Mouse (Mus musculus): ENCODE data around the gene Fto. TPM values are rescaled to one million over a fixed set of nuclear protein-coding genes. Genes with fewer than 3 reads are reported as not detected.

The Fto gene
- 116 and 119 TPM in 2 replicates for polyA plus RNA-seq (2016; fragmentation: Nextera tagmentation; extraction: Ambion mirVana)

DNA sequence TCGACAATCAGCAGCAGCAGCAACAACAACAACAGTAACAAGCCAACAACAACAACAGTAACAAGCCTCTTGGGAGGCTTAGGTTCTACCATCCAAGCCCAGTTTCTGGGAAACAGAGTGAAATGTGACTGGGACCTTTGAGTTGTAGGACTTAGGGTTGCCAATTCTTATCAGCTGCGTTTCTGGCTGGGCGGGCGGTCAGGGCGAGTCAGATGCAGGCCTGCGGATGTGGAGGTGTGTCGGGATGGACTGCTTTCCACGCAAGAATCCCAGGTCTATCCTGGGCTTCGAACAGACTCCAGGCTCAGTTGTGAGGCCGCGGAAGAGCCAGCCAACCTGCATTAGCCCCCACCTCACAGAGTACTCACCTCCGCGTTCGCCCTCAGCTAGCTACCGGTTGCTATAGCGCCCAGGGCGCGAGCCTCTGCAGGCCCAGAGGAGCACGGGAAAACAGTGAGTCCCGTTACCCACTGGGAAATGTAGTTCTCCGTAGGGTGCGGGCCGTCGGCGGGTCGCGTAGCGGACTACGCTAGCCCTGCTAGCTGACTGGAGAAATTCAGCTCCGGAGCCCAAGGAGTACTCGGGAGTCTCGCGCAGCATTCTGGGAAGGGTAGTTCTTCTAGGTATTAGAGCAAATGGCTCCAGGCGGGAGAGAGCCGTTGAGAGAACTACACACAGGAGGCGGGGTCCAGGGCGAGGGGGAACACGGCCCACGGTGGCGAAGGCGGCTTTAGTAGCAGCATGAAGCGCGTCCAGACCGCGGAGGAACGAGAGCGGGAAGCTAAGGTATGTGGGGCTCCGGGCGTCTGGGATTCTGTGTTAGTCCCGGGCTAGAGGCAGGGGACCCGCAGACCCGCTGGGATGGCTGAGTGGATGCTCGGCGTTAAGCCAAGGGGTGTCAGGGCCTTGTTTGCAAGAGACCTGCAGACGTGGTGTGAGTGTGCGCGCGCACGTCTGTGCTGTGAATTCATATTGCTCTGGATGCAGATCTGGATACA lies at the start of gene Fto, which contains the start of gene Rpgrip1l:
TSS of gene Fto (plus strand) at position 691 of the 998 bp plus-strand sequence.
TSS of gene Rpgrip1l (minus strand) at position 428 of the 998 bp plus-strand sequence.
- Histone ChIP-seq H3K27me3 (no peaks in the 10 kb centered on the region), H3K4me2 (replicated peaks) (peak within 1 kb of the TSS; percentile 79), H3K4me1 (peaks cover 25% of the 10 kb centered on the region), H3K9me3 (replicated peaks) (no peaks in the 10 kb centered on the region), H3K9ac (peak within 1 kb of the TSS; percentile 75), H3K36me3 (no peaks in the 10 kb centered on the region), H3K27ac (peak within 1 kb of the TSS; percentile 64), H3K4me3 (peak within 1 kb of the TSS; percentile 59)
- ATAC-seq (ENCODE audit: low FRiP score), result peak; percentile 99
- WGBS, result 1% methylated on average over 59 of the region's 59 CpGs

DNA sequence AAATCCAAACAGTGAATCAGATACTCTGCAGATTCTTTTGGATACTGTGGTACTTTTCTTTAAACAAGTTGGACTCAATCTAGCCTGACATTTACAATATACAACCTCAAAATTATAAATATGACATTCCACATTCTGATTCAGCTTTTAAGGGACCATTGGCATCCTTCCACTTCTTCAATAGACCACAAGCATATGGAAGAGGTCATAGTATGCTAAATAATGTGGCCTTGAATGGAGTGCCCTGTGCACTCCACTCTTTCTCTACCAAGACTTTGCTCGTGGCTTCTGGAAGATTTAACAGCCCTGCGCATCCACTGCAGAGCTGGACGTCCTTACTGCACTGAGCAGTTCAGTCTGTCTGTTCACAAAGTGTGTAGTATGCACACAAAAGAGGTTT lies 49.4 kb upstream of the Fto start:
- WGBS, result 84% methylated on average over 3 of the region's 3 CpGs
- no peaks in the 10 kb centered on the region for H3K9me3 ChIP-seq (replicated peaks)
- no peak overlapping the region for H3K9ac ChIP-seq
- H3K4me2 ChIP-seq (replicated peaks), result no peak overlapping the region
- no peaks in the 10 kb centered on the region for H3K4me1 ChIP-seq
- no peak overlapping the region for H3K4me3 ChIP-seq
- H3K27ac ChIP-seq, result no peak overlapping the region
- no peaks in the 10 kb centered on the region for H3K27me3 ChIP-seq
- ATAC-seq (ENCODE audit: low FRiP score), result no peak
- peaks cover 4% of the 10 kb centered on the region; the same call in 1 of the 2 replicates for H3K36me3 ChIP-seq

DNA sequence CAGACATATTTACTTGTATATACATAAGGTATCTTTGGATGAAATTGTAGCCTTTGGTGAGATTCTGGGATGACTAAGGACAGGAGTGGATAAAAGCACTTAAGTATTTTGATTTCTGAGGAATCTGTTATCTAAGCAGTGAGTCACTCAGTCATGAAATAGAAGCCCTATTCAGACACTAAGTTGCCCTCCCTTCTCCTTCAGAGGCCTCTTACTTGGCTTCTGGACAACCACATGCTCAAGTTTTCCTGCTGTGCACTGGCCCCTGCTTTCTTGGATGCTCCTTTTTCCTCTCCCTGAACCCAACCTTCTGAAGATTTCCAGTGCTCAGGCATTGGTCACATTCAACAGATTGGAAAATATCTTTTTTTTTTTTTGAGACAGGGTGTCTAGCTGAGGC lies 48.8 kb upstream of the Fto start:
- H3K27ac ChIP-seq, result no peak overlapping the region
- peaks cover 4% of the 10 kb centered on the region; the same call in 1 of the 2 replicates for H3K36me3 ChIP-seq
- no peaks in the 10 kb centered on the region for H3K9me3 ChIP-seq (replicated peaks)
- H3K4me3 ChIP-seq, result no peak overlapping the region
- no peak overlapping the region for H3K4me2 ChIP-seq (replicated peaks)
- no peaks in the 10 kb centered on the region for H3K4me1 ChIP-seq
- ATAC-seq (ENCODE audit: low FRiP score), result no peak
- H3K27me3 ChIP-seq, result no peaks in the 10 kb centered on the region
- no peak overlapping the region for H3K9ac ChIP-seq

DNA sequence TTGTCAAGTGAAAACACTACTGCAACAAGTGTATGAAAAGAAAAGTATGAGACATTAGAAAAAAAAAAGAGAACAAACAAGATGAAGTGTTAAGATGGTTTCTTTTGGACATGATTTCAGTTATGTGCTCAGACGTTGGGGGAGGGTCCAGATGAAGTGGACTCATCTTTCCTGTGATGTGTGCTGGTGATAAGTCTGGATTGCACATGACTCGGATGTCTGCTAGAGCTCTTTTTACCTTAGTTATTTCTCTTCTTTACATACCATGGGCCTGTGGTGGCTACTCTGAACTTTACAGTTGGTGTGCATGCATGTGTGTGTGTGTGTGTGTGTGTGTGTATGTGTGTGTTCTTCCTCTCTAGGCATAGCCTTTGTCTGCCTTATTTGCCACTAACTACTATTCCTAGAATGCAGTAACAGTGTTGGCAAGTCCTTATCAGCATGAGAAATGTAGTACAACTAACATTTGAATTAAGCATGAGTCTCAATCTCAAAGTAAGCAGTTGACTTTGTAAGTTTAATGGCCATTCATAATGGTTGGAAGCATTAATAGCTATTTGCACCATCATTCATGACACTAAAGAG lies 43.9 kb upstream of the Fto start:
- Histone ChIP-seq H3K9me3 (replicated peaks) (no peaks in the 10 kb centered on the region), H3K4me2 (replicated peaks) (no peak overlapping the region), H3K9ac (no peak overlapping the region), H3K4me3 (no peak overlapping the region), H3K27ac (no peak overlapping the region), H3K36me3 (peaks cover 12% of the 10 kb centered on the region; the same call in 1 of the 2 replicates), H3K4me1 (no peaks in the 10 kb centered on the region), H3K27me3 (no peaks in the 10 kb centered on the region)
- WGBS, result 86% methylated on average over 2 of the region's 2 CpGs
- ATAC-seq (ENCODE audit: low FRiP score), result no peak

DNA sequence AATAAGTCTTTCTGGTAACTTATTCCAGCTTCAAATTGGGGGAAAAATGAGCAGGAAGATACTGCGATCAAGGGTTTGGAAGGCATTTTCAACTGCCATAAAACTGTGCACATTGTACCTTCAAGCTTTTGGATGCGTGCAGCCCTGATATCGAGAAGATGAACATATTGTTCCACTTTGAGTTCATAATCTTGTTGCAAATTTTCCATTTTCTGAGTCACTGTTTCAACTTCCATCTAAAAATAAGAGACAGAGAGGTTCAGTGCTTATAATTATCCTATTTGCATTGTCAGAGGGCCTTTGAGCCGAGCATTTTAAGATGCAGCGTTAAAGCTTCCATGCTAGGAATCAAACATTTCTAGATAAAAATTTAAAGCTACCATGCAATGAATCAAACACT lies 39.8 kb upstream of the Fto start:
- no peak for ATAC-seq (ENCODE audit: low FRiP score)
- H3K27me3 ChIP-seq, result no peaks in the 10 kb centered on the region

DNA sequence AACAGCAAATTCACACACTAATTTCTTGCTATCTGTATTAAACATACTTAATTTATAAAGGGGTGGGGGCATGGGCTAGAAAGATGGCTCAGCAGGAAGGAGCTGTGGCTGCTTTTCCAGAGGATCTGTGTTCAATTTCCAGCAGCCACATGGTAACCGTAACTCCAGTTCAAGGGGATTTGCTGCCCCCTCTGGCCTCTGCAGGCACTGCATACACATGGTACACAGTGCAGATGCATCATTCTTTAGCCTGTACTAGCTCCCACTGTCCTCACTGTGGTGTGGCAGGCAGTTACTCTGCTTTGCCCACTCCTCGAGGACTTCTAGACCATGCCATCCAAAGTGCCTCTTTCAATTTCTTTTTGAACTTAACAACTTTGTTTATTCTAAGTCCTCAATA lies 37.0 kb upstream of the Fto start:
- no peak overlapping the region for H3K9ac ChIP-seq
- no peaks in the 10 kb centered on the region for H3K27me3 ChIP-seq
- peaks cover 22% of the 10 kb centered on the region; the same call in 1 of the 2 replicates for H3K36me3 ChIP-seq
- ATAC-seq (ENCODE audit: low FRiP score), result no peak
- H3K9me3 ChIP-seq (replicated peaks), result 0 out of 2 replicates have a peak, but pooled peaks cover 4% of the 10 kb centered on the region
- no peaks in the 10 kb centered on the region for H3K4me1 ChIP-seq
- H3K27ac ChIP-seq, result no peak overlapping the region
- H3K4me3 ChIP-seq, result no peak overlapping the region
- 96% methylated on average over 2 of the region's 2 CpGs for WGBS
- no peak overlapping the region for H3K4me2 ChIP-seq (replicated peaks)

More for the DNA sequence above, 39.8 kb upstream of the Fto start:
- no peak overlapping the region for H3K4me2 ChIP-seq (replicated peaks)
- 97% methylated on average over 5 of the region's 5 CpGs for WGBS
- no peak overlapping the region for H3K9ac ChIP-seq
- no peak overlapping the region for H3K27ac ChIP-seq
- H3K4me1 ChIP-seq, result no peaks in the 10 kb centered on the region
- no peak overlapping the region for H3K4me3 ChIP-seq
- 0 out of 2 replicates have a peak, but pooled peaks cover 4% of the 10 kb centered on the region for H3K9me3 ChIP-seq (replicated peaks)
- H3K36me3 ChIP-seq, result peaks cover 22% of the 10 kb centered on the region; the same call in 1 of the 2 replicates

DNA sequence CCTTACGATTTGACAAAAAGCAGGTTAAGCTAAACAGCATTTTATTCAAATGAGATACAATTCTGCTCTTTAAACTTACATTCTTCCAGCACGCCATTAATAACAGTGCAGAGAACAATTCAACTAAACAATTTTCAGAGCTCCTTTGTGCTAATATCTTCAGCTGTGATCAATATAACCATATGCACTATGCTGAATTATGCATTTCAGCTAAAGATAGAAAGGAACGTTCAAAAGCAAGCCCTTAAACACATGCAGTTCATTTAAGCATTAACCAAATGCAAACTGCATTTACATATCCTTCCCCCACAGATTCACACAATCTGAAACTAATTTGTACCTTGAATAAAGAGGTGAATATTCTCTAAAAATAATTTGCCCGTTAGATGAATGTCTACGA lies 35.3 kb upstream of the Fto start:
- no peak for ATAC-seq (ENCODE audit: low FRiP score)
- WGBS, result 83% methylated on average over 5 of the region's 5 CpGs
- Histone ChIP-seq H3K9me3 (replicated peaks) (0 out of 2 replicates have a peak, but pooled peaks cover 4% of the 10 kb centered on the region), H3K36me3 (0 out of 2 replicates have a peak, but pooled peaks cover 14% of the 10 kb centered on the region), H3K4me1 (no peaks in the 10 kb centered on the region), H3K27me3 (no peaks in the 10 kb centered on the region), H3K27ac (no peak overlapping the region), H3K9ac (no peak overlapping the region), H3K4me3 (no peak overlapping the region), H3K4me2 (replicated peaks) (no peak overlapping the region)

DNA sequence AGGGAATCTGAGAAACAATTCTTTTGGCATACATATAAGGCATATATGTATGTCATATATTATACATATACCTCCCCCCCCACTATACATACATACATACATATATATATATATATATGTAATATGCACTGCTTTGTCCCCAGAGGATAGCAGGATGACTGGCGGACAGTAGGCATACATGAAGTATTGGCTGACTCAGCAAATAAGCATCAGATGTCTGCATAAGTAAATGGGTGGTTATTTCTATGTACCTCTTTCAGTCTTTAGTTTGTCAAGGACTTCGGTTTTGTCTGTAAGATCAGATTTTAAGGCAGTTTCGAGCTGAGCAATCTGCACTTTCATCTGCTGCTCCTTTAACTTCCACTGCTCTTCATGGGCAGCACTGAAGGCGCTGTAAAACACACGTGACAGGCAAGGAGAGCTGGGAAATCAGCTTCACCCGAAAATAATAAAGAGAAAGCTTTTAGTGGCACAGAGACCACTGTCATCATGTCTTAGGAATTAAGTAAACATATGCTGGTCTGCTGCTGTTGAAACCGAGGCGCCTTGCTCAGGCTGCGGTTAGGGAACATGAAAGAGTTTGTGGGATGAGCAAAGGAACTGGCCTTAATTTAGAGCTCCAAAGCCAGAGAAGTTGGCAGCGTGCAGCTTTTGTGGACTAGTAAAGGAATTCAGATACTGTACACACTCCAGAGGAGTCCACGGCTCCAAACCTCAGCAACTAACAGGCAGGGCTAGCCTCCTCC lies 32.7 kb upstream of the Fto start:
- no peaks in the 10 kb centered on the region for H3K27me3 ChIP-seq
- H3K36me3 ChIP-seq, result 0 out of 2 replicates have a peak, but pooled peaks cover 6% of the 10 kb centered on the region
- no peak for ATAC-seq (ENCODE audit: low FRiP score)
- H3K27ac ChIP-seq, result no peak overlapping the region
- H3K4me1 ChIP-seq, result no peaks in the 10 kb centered on the region
- H3K4me2 ChIP-seq (replicated peaks), result no peak overlapping the region
- H3K9me3 ChIP-seq (replicated peaks), result 0 out of 2 replicates have a peak, but pooled peaks cover 4% of the 10 kb centered on the region
- H3K9ac ChIP-seq, result no peak overlapping the region
- no peak overlapping the region for H3K4me3 ChIP-seq
- 83% methylated on average over 11 of the region's 11 CpGs for WGBS

DNA sequence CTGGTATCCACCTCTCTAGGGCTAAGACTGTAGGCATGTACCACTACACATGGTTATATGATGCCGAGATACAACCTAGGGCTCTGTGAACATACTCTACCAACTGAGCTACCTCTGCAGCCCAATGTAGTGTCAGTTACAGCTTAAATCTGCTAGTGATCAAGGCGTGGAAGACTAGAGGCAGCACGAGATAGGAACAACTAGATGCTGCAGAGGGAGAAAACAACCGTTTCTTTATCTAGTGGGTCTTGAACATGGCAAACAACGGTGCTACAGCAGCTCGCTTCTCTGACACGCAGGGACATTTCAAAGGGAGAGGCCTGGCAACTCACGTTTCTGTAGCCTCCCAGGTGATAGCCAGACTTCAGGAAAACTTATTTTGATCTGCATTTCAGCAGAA lies 31.8 kb upstream of the Fto start:
- H3K4me3 ChIP-seq, result no peak overlapping the region
- no peak for ATAC-seq (ENCODE audit: low FRiP score)
- no peak overlapping the region for H3K27ac ChIP-seq
- H3K9ac ChIP-seq, result no peak overlapping the region
- H3K27me3 ChIP-seq, result no peaks in the 10 kb centered on the region
- no peaks in the 10 kb centered on the region for H3K9me3 ChIP-seq (replicated peaks)
- no peak overlapping the region for H3K4me2 ChIP-seq (replicated peaks)
- H3K36me3 ChIP-seq, result 0 out of 2 replicates have a peak, but pooled peaks cover under 1% of the 10 kb centered on the region
- no peaks in the 10 kb centered on the region for H3K4me1 ChIP-seq
- WGBS, result 86% methylated on average over 8 of the region's 8 CpGs

DNA sequence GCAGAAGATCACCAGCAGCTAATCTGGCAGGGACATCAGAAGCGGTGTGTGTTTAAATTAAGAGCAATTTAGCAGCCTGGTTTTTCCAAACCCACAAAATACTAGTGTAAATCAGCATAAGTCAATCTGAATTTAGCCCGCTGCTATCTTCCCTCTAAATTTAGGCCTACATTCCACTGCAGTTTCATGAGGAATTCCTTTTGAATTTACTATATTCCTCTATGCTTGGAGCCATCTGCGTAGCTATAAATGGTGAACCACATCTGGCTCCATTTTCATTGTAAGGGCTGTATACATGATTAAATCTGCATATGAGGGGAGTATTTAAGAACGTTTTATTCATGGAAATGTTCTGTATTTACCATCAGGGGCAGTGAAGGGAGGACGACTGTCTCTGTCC lies 30.7 kb upstream of the Fto start:
- ATAC-seq (ENCODE audit: low FRiP score), result no peak
- Histone ChIP-seq H3K36me3 (no peaks in the 10 kb centered on the region; the same call in 1 of the 2 replicates), H3K9ac (no peak overlapping the region), H3K4me1 (no peaks in the 10 kb centered on the region), H3K27ac (no peak overlapping the region), H3K4me2 (replicated peaks) (no peak overlapping the region), H3K4me3 (no peak overlapping the region), H3K9me3 (replicated peaks) (no peaks in the 10 kb centered on the region), H3K27me3 (no peaks in the 10 kb centered on the region)
- WGBS, result 79% methylated on average over 5 of the region's 5 CpGs

DNA sequence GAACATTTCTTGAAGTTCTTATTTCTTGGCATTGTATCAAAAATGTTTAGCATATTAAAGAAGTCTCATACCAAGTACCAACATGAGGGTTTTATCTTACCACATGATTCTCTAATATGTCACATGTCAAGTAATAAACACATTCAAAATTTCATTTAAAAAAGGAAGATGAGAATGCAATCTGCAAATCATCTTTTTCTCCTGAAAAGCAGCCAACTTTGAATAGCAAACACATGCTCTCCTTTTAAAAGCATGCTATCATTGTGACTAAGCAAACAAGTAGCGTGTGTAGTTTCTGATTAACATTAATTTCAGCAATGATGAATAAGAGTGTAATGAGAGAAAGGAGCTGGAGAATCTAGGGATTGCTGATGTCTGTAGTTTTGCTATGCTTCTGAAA lies 29.5 kb upstream of the Fto start:
- no peak overlapping the region for H3K4me2 ChIP-seq (replicated peaks)
- no peaks in the 10 kb centered on the region for H3K4me1 ChIP-seq
- H3K9ac ChIP-seq, result no peak overlapping the region
- no peaks in the 10 kb centered on the region; the same call in 1 of the 2 replicates for H3K36me3 ChIP-seq
- H3K27me3 ChIP-seq, result no peaks in the 10 kb centered on the region
- H3K27ac ChIP-seq, result no peak overlapping the region
- no peak for ATAC-seq (ENCODE audit: low FRiP score)
- H3K4me3 ChIP-seq, result no peak overlapping the region
- H3K9me3 ChIP-seq (replicated peaks), result no peaks in the 10 kb centered on the region
- WGBS, result 87% methylated on average over 1 of the region's 1 CpGs

DNA sequence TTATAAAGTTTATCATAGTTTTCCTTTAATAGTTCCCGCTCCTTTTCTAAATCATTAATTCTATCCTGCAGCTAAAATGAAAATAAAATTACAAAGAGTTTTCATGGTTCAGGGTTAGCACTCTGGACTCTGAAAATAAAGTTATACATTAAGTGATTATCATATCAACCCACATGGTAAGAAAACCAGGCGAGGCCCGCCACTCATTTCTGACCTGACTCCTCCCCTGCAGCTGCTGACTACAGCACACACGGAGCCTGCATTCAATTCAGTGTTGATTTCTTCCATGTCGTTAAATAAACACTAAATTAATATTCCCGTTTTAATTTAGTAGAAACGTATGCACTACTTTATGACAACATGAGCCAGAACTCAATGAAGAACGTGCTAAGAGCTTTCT lies 27.1 kb upstream of the Fto start:
- no peaks in the 10 kb centered on the region; the same call in 1 of the 2 replicates for H3K36me3 ChIP-seq
- H3K27me3 ChIP-seq, result no peaks in the 10 kb centered on the region
- no peak overlapping the region for H3K9ac ChIP-seq
- H3K9me3 ChIP-seq (replicated peaks), result no peaks in the 10 kb centered on the region
- H3K4me1 ChIP-seq, result no peaks in the 10 kb centered on the region
- no peak for ATAC-seq (ENCODE audit: low FRiP score)
- H3K27ac ChIP-seq, result no peak overlapping the region
- 79% methylated on average over 8 of the region's 8 CpGs for WGBS
- no peak overlapping the region for H3K4me3 ChIP-seq
- no peak overlapping the region for H3K4me2 ChIP-seq (replicated peaks)

Measured in hindbrain, embryonic 12.5 days (tissue).